Mouse (Mus musculus) heart, adult 2 months (tissue): ENCODE measurements around the gene Rnf212b.

Experiments
- CTCF ChIP-seq: fragments of 200-600 bp; IDR thresholded peaks from 2 replicates; pipeline ENCODE4 v1.8.1; 2022; ENCODE audit warnings: antibody characterized with exemption, mild to moderate bottlenecking, moderate library complexity
- EP300 ChIP-seq: fragments of 200-500 bp; IDR thresholded peaks from 2 replicates; pipeline ENCODE4 v1.6.1; 2011; ENCODE audit warnings: low read depth, low read length, control low read depth; ENCODE audit not compliant: insufficient read depth
- POLR2A ChIP-seq: fragments of 200-500 bp; IDR thresholded peaks from 2 replicates; pipeline ENCODE4 v1.6.1; 2011; ENCODE audit warnings: mild to moderate bottlenecking, low read depth, low read length, control low read depth; ENCODE audit not compliant: insufficient read depth

DNA sequence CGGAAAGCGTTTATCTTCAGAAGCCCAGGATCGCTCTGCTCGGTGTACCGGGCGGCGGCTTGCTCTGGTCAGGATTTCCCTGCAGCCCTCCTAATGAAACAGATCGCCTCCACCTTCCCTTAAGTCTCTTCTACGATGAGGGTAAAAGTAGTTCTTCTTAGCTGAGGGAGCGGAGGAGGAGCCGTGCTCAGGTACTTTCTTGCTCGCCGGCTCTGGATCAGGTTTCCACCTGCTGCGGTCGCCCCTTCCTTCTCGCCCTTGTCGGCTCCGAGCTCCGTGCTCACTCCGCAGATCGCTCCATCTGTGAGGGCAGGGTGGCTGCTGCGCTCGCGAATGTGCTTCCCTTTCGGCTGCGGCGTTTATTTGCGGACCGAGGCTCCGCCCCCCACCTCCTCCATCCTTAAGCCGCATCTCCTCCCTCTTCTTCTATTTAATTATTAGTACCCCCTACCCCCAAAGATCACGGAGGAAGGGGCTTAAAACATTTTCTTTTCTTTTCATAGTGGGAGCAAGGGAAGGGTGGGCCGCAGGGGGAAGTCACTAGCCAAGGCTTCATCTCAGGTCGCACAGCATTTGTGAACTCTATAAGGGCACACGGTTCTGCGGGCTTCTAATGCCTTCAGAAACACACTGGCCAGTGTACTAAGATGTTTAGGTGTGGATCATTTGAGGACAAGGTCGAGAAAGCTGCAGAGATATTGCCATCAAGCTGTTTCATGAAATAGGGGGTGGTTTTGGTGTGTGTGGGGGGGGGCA, 32.2 kb upstream of the Rnf212b start, which contains the start of gene Slc7a8:
- TF ChIP-seq CTCF (no peak), POLR2A (peak; percentile 61; the same call in 1 of the 2 replicates), EP300 (no peak)
